Comparison of ENCODE assay signal across 8 mouse cellular contexts in genomic region chr9:57637741-57638322, GRCm38 (mm10). TPM values are rescaled to one million over a fixed set of nuclear protein-coding genes. Genes with fewer than 3 reads are reported as not detected.
A peak's percentile ranks its signal among the peaks of the same experiment; 100 is the strongest.
DNase-seq lines count a peak whose midpoint lies in the region; ATAC-seq lines count a peak whose summit lies in the region.

No protein-coding gene starts in this region.

- DNase-seq in spleen, adult 18-20 months, result peak; percentile 65 to 78
- no peak for DNase-seq in spleen, adult 12 weeks (ENCODE audit: low spot score)
- no peak for DNase-seq in embryonic facial prominence, embryonic 11.5 days (ENCODE audit: low spot score)
- DNase-seq in heart, postnatal 14 days, result peak; percentile 77 to 84
- peak; percentile 84 to 88 for DNase-seq in kidney, postnatal 25 days
- peak; percentile 59 for DNase-seq in thymus, postnatal 25 days

- H3K27me3 ChIP-seq in embryonic facial prominence, embryonic 11.5 days (ENCODE audit: control insufficient read depth, insufficient read depth, low read length), result no peaks in the 10 kb centered on the region

- 29% methylated on average over 6 of the region's 6 CpGs for WGBS in embryonic facial prominence, embryonic 11.5 days

- H3K9ac ChIP-seq in embryonic facial prominence, embryonic 11.5 days (replicated peaks; ENCODE audit: low read length), result no peak overlapping the region

- H3K4me3 ChIP-seq in embryonic facial prominence, embryonic 11.5 days (ENCODE audit: low read depth, low read length), result no peak overlapping the region

- H3K9me3 ChIP-seq in embryonic facial prominence, embryonic 11.5 days (replicated peaks; ENCODE audit: control insufficient read depth, low read length), result no peaks in the 10 kb centered on the region

- peaks cover 39% of the 10 kb centered on the region for H3K4me1 ChIP-seq in embryonic facial prominence, embryonic 11.5 days (ENCODE audit: control insufficient read depth, insufficient read depth, low read length)

- intact Hi-C loops in heart, postnatal 14 days (cut with DNase I), result no loop called here

- 0 out of 2 replicates have a peak overlapping the region, but pooled peaks have one; percentile 28 for H3K27ac ChIP-seq in embryonic facial prominence, embryonic 11.5 days (replicated peaks; ENCODE audit: low read depth, low read length)

- H3K4me2 ChIP-seq in embryonic facial prominence, embryonic 11.5 days (ENCODE audit: low read depth, low read length), result no peak overlapping the region

- ATAC-seq in embryonic facial prominence, embryonic 11.5 days (replicated peaks; ENCODE audit: insufficient number of reproducible peaks, low FRiP score, low TSS enrichment, low read depth), result no peak
- peak; percentile 41 for ATAC-seq in megakaryocyte, adult 5-6 weeks (ENCODE audit: poor library complexity, severe bottlenecking)
- no peak for ATAC-seq in inflammation-experienced regulatory T-cells, adult 6 months

- no peaks in the 10 kb centered on the region; the same call in none of the 2 replicates for H3K36me3 ChIP-seq in embryonic facial prominence, embryonic 11.5 days (replicated peaks; ENCODE audit: control insufficient read depth, insufficient read depth, low read depth, low read length)

RNA-seq across cellular contexts. Expression of gene Csk, which starts 15.6 kb away (rescaled TPM):
- 30.7 and 31.4 TPM in 2 replicates for polyA plus RNA-seq in embryonic facial prominence, embryonic 11.5 days (2014; fragmentation: Nextera tagmentation; extraction: Ambion mirVana)
- total RNA-seq in heart, postnatal 14 days (2021), result 10 to 100 TPM; 26.9 to 34.1 TPM
- total RNA-seq in megakaryocyte, adult 5-6 weeks (2015), result 88.6 and 96.7 TPM in 2 replicates
- 230 and 282 TPM in 2 replicates for total RNA-seq in megakaryocyte, adult 5-6 weeks (2017)
- polyA plus RNA-seq in inflammation-experienced regulatory T-cells, adult 6 months (2017; shearing (Covaris generic)), result 100 to 1,000 TPM; 113 to 133 (median 122) TPM

RNA-seq across cellular contexts. Expression of gene Lman1l, which starts 17.3 kb away (rescaled TPM):
- not detected in 2 replicates for polyA plus RNA-seq in embryonic facial prominence, embryonic 11.5 days (2014; fragmentation: Nextera tagmentation; extraction: Ambion mirVana)
- total RNA-seq in heart, postnatal 14 days (2021), result not detected
- total RNA-seq in megakaryocyte, adult 5-6 weeks (2015), result not detected in 2 replicates
- not detected in 2 replicates for total RNA-seq in megakaryocyte, adult 5-6 weeks (2017)
- under 1 TPM; 0.23 to 0.97 (median 0.40) TPM for polyA plus RNA-seq in inflammation-experienced regulatory T-cells, adult 6 months (2017; shearing (Covaris generic))

RNA-seq across cellular contexts. Expression of gene Cplx3, which starts 31.8 kb away (rescaled TPM):
- polyA plus RNA-seq in embryonic facial prominence, embryonic 11.5 days (2014; fragmentation: Nextera tagmentation; extraction: Ambion mirVana), result 0.81 and 1.3 TPM in 2 replicates
- total RNA-seq in heart, postnatal 14 days (2021), result not detected
- total RNA-seq in megakaryocyte, adult 5-6 weeks (2015), result not detected in 2 replicates
- not detected in 2 replicates for total RNA-seq in megakaryocyte, adult 5-6 weeks (2017)
- not detected for polyA plus RNA-seq in inflammation-experienced regulatory T-cells, adult 6 months (2017; shearing (Covaris generic))

RNA-seq across cellular contexts. Expression of gene Cyp1a2, which starts 45.7 kb away (rescaled TPM):
- not detected in 2 replicates for polyA plus RNA-seq in embryonic facial prominence, embryonic 11.5 days (2014; fragmentation: Nextera tagmentation; extraction: Ambion mirVana)
- total RNA-seq in heart, postnatal 14 days (2021), result not detected
- not detected in 2 replicates for total RNA-seq in megakaryocyte, adult 5-6 weeks (2015)
- total RNA-seq in megakaryocyte, adult 5-6 weeks (2017), result not detected in 2 replicates
- polyA plus RNA-seq in inflammation-experienced regulatory T-cells, adult 6 months (2017; shearing (Covaris generic)), result not detected

RNA-seq across cellular contexts. Expression of gene Ulk3, which starts 48.6 kb away (rescaled TPM):
- polyA plus RNA-seq in embryonic facial prominence, embryonic 11.5 days (2014; fragmentation: Nextera tagmentation; extraction: Ambion mirVana), result 5.2 and 6.1 TPM in 2 replicates
- total RNA-seq in heart, postnatal 14 days (2021), result 1 to 10 TPM; 8.9 to 9.1 TPM
- total RNA-seq in megakaryocyte, adult 5-6 weeks (2015), result 8.8 and 10.0 TPM in 2 replicates
- 4.7 and 9.4 TPM in 2 replicates for total RNA-seq in megakaryocyte, adult 5-6 weeks (2017)
- 10 to 100 TPM; 31.1 to 35.4 (median 32.0) TPM for polyA plus RNA-seq in inflammation-experienced regulatory T-cells, adult 6 months (2017; shearing (Covaris generic))

Comparison
In these comparisons a context has a peak if more than half of its experiments do, and no peak if none do; other contexts are left out.
1. DNase-seq: peak in spleen, adult 18-20 months (2 of 2), heart, postnatal 14 days (2 of 2), kidney, postnatal 25 days (2 of 2) and thymus, postnatal 25 days (single experiment); none in spleen, adult 12 weeks (single experiment) and embryonic facial prominence, embryonic 11.5 days (single experiment).